8 mouse cellular contexts compared by ENCODE assay signal in the genomic region with DNA sequence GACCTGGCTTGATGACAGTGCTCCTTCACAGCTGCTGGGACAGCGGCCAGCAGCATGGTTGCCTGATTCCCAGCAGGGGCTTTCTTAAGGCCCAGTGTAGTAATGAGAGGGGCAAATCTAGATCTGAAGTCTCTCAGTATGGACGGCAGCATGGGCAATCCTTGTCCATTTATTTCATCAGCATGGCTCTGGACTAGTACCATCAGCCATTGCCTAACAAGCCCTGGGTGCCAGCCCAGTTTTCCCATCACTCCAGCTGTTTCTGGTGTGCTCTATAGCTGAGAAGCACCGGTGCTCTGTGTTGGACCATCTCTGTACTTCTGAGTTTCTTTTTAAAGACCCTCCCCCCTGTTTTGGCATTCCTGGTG. TPM values are rescaled to one million over a fixed set of nuclear protein-coding genes. Genes with fewer than 3 reads are reported as not detected.
DNase-seq lines count a peak whose midpoint lies in the region; ATAC-seq and TF ChIP-seq lines count a peak whose summit lies in the region.
"Had no signal": no experiment of that assay in that cellular context is flagged by ENCODE, and none has a peak within 500 bp of the region (broad histone marks: within the 10 kb centered on the region; RNA-seq: fewer than 3 reads in every experiment).

No protein-coding gene starts in this region.

- peaks cover 12% of the 10 kb centered on the region; the same call in 1 of the 2 replicates for H3K4me1 ChIP-seq in kidney, embryonic 14.5 days (ENCODE audit: control insufficient read depth, insufficient read depth, low read length)
- H3K4me1 ChIP-seq in embryonic facial prominence, embryonic 11.5 days (ENCODE audit: control insufficient read depth, insufficient read depth, low read length), result no peaks in the 10 kb centered on the region
- H3K4me1 ChIP-seq in heart, embryonic 16.5 days (ENCODE audit: control insufficient read depth, insufficient read depth, low read length), result peaks cover 73% of the 10 kb centered on the region
- peaks cover 8% of the 10 kb centered on the region; the same call in 1 of the 2 replicates for H3K4me1 ChIP-seq in midbrain, postnatal 0 days (ENCODE audit: insufficient read depth, low read length)

- 82% methylated on average over 3 of the region's 3 CpGs for WGBS in kidney, embryonic 14.5 days
- 71% methylated on average over 3 of the region's 3 CpGs for WGBS in embryonic facial prominence, embryonic 11.5 days
- 38% methylated on average over 3 of the region's 3 CpGs for WGBS in heart, embryonic 16.5 days
- 52% methylated on average over 3 of the region's 3 CpGs for WGBS in midbrain, postnatal 0 days

- ATAC-seq in kidney, embryonic 14.5 days (ENCODE audit: low FRiP score, low TSS enrichment), result no peak
- no peak for ATAC-seq in embryonic facial prominence, embryonic 11.5 days (replicated peaks; ENCODE audit: insufficient number of reproducible peaks, low FRiP score, low TSS enrichment, low read depth)
- ATAC-seq in heart, embryonic 16.5 days (replicated peaks; ENCODE audit: extremely low read depth, insufficient read depth, low FRiP score), result no peak
- no peak for ATAC-seq in midbrain, postnatal 0 days (ENCODE audit: low FRiP score)
- no peak for ATAC-seq in granulocyte monocyte progenitor cell, adult 5-6 weeks (replicated peaks; ENCODE audit: poor library complexity, severe bottlenecking)
- ATAC-seq: Patski had no signal

- no peak overlapping the region; the same call in 1 of the 2 replicates for H3K4me2 ChIP-seq in kidney, embryonic 14.5 days (replicated peaks; ENCODE audit: low read depth, low read length)
- peak overlapping the region; percentile 25 for H3K4me2 ChIP-seq in embryonic facial prominence, embryonic 11.5 days (ENCODE audit: low read depth, low read length)
- H3K4me2 ChIP-seq in heart, embryonic 16.5 days (ENCODE audit: low read depth, low read length), result peak overlapping the region; percentile 88
- H3K4me2 ChIP-seq in midbrain, postnatal 0 days (ENCODE audit: low read depth, low read length, poor library complexity, severe bottlenecking), result peak overlapping the region; percentile 81

- H3K27me3 ChIP-seq in kidney, embryonic 14.5 days (ENCODE audit: control insufficient read depth, insufficient read depth, low read length), result 0 out of 2 replicates have a peak, but pooled peaks cover 2% of the 10 kb centered on the region
- no peaks in the 10 kb centered on the region for H3K27me3 ChIP-seq in embryonic facial prominence, embryonic 11.5 days (ENCODE audit: control insufficient read depth, insufficient read depth, low read length)
- no peaks in the 10 kb centered on the region for H3K27me3 ChIP-seq in heart, embryonic 16.5 days (ENCODE audit: control insufficient read depth, insufficient read depth, low read length)
- no peaks in the 10 kb centered on the region for H3K27me3 ChIP-seq in midbrain, postnatal 0 days (ENCODE audit: insufficient read depth, low read length)
- H3K27me3 ChIP-seq: Patski had no signal

- H3K27ac ChIP-seq in kidney, embryonic 14.5 days (ENCODE audit: low read depth, low read length), result no peak overlapping the region
- no peak overlapping the region for H3K27ac ChIP-seq in embryonic facial prominence, embryonic 11.5 days (replicated peaks; ENCODE audit: low read depth, low read length)
- H3K27ac ChIP-seq in heart, embryonic 16.5 days (ENCODE audit: low read length), result no peak overlapping the region
- no peak overlapping the region for H3K27ac ChIP-seq in midbrain, postnatal 0 days (ENCODE audit: low read depth, low read length)

- no peak overlapping the region for H3K4me3 ChIP-seq in kidney, embryonic 14.5 days (ENCODE audit: low read length)
- 0 out of 2 replicates have a peak overlapping the region, but pooled peaks have one; percentile 5 for H3K4me3 ChIP-seq in embryonic facial prominence, embryonic 11.5 days (ENCODE audit: low read depth, low read length)
- H3K4me3 ChIP-seq in heart, embryonic 16.5 days (ENCODE audit: low read length), result peak overlapping the region; percentile 83
- peak overlapping the region; percentile 19; the same call in 1 of the 2 replicates for H3K4me3 ChIP-seq in midbrain, postnatal 0 days (ENCODE audit: low read depth, low read length)

- no peak overlapping the region for H3K9ac ChIP-seq in kidney, embryonic 14.5 days (ENCODE audit: low read depth, low read length)
- peak overlapping the region; percentile 18; the same call in 1 of the 2 replicates for H3K9ac ChIP-seq in embryonic facial prominence, embryonic 11.5 days (replicated peaks; ENCODE audit: low read length)
- H3K9ac ChIP-seq in heart, embryonic 16.5 days (ENCODE audit: low read length), result peak overlapping the region; percentile 14; the same call in 1 of the 2 replicates
- no peak overlapping the region for H3K9ac ChIP-seq in midbrain, postnatal 0 days (replicated peaks; ENCODE audit: low read length, poor library complexity, severe bottlenecking)

- peak; percentile 15 for DNase-seq in kidney, postnatal 10 days
- DNase-seq in embryonic facial prominence, embryonic 11.5 days (ENCODE audit: low spot score), result no peak
- no peak for DNase-seq in midbrain, postnatal 0 days (ENCODE audit: low spot score)
- DNase-seq in spleen, adult 12 weeks (ENCODE audit: low spot score), result no peak

- no peaks in the 10 kb centered on the region for H3K36me3 ChIP-seq in kidney, embryonic 14.5 days (ENCODE audit: control insufficient read depth, insufficient read depth, low read length)
- H3K36me3 ChIP-seq in embryonic facial prominence, embryonic 11.5 days (replicated peaks; ENCODE audit: control insufficient read depth, insufficient read depth, low read depth, low read length), result no peaks in the 10 kb centered on the region
- H3K36me3 ChIP-seq in heart, embryonic 16.5 days (ENCODE audit: control insufficient read depth, insufficient read depth), result no peaks in the 10 kb centered on the region
- H3K36me3 ChIP-seq in midbrain, postnatal 0 days (ENCODE audit: insufficient read depth, low read length), result no peaks in the 10 kb centered on the region

- TF ChIP-seq CTCF in midbrain, postnatal 0 days (IDR thresholded peaks at IDR 0.05), result no peak

- no peaks in the 10 kb centered on the region for H3K9me3 ChIP-seq in kidney, embryonic 14.5 days (ENCODE audit: control insufficient read depth, low read length)
- H3K9me3 ChIP-seq in embryonic facial prominence, embryonic 11.5 days (replicated peaks; ENCODE audit: control insufficient read depth, low read length), result no peaks in the 10 kb centered on the region
- no peaks in the 10 kb centered on the region for H3K9me3 ChIP-seq in heart, embryonic 16.5 days (replicated peaks; ENCODE audit: control insufficient read depth, low read length)
- no peaks in the 10 kb centered on the region for H3K9me3 ChIP-seq in midbrain, postnatal 0 days (ENCODE audit: low read length)

RNA-seq across cellular contexts. Expression of gene Eepd1, which starts 3.3 kb away (rescaled TPM):
- polyA plus RNA-seq in kidney, embryonic 14.5 days (2014; fragmentation: Nextera tagmentation; extraction: Ambion mirVana), result 2.6 and 6.1 TPM in 2 replicates
- 15.5 and 16.1 TPM in 2 replicates for polyA plus RNA-seq in embryonic facial prominence, embryonic 11.5 days (2014; fragmentation: Nextera tagmentation; extraction: Ambion mirVana)
- polyA plus RNA-seq in heart, embryonic 16.5 days (2015; fragmentation: Nextera tagmentation; extraction: Ambion mirVana), result 19.1 and 22.9 TPM in 2 replicates
- total RNA-seq in midbrain, postnatal 0 days (2014; rRNA removed), result 16.2 and 17.6 TPM in 2 replicates
- polyA plus RNA-seq in midbrain, postnatal 0 days (2015; fragmentation: Nextera tagmentation; extraction: Ambion mirVana), result 13.5 and 13.7 TPM in 2 replicates
- 9.3 and 9.9 TPM in 2 replicates for total RNA-seq in granulocyte monocyte progenitor cell, adult 5-6 weeks (2014; fragmentation: Nextera tagmentation)
- total RNA-seq in granulocyte monocyte progenitor cell, adult 5-6 weeks (2017), result 12.1 and 13.7 TPM in 2 replicates

Comparison
In these comparisons a context has a peak if more than half of its experiments do, and no peak if none do; other contexts are left out.
1. H3K9ac ChIP-seq: peak in embryonic facial prominence, embryonic 11.5 days (single experiment) and heart, embryonic 16.5 days (single experiment); none in kidney, embryonic 14.5 days (single experiment) and midbrain, postnatal 0 days (single experiment).